Mouse (Mus musculus): ENCODE measurements around the gene Ccdc42. TPM values are rescaled to one million over a fixed set of nuclear protein-coding genes. Genes with fewer than 3 reads are reported as not detected.
A peak's percentile ranks its signal among the peaks of the same experiment; 100 is the strongest.

The Ccdc42 gene
- polyA plus RNA-seq, 1 experiment = not detected

DNA sequence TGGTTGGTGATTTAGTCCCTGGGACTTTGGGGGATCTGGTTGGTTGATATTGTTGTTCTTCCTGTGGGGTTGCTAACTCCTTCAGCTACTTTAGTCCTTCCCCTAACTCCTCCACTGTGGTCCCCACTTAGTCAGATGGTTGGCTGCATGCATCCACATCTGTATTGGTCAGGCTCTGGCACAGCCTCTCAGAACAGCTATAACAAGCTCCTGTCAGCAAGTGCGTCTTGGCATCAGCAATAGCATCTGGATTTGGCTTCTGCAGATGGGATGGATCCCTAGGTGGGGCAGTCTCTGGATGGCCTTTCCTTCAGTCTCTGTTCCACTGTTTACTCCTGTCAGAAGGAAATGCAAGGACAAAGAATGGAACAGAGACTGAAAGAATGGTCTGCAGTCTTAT is 9.7 kb upstream of the Ccdc42 start:
- peaks cover 2% of the 10 kb centered on the region; the same call in 1 of the 2 replicates for H3K27me3 ChIP-seq (ENCODE audit: control insufficient read depth, insufficient read depth, low read length, poor library complexity, severe bottlenecking)
- TF ChIP-seq POLR2A (IDR thresholded peaks at IDR 0.05; ENCODE audit: insufficient read depth, low read length) (no peak), EP300 (IDR thresholded peaks at IDR 0.05; ENCODE audit: insufficient read depth, low read depth, low read length) (no peak), CTCF (IDR thresholded peaks at IDR 0.05; ENCODE audit: low read depth, low read length) (no peak)
- H3K27ac ChIP-seq (ENCODE audit: insufficient read depth, low read length) = no peak overlapping the region
- no peak overlapping the region for H3K9ac ChIP-seq (ENCODE audit: low read depth, poor library complexity, severe bottlenecking)
- no peaks in the 10 kb centered on the region for H3K4me1 ChIP-seq (ENCODE audit: control insufficient read depth, insufficient read depth, low read length)
- H3K36me3 ChIP-seq (ENCODE audit: control insufficient read depth, insufficient read depth, low read length, poor library complexity, severe bottlenecking) = no peaks in the 10 kb centered on the region
- no peak overlapping the region for H3K4me3 ChIP-seq (ENCODE audit: low read depth, low read length)
- no peaks in the 10 kb centered on the region for H3K9me3 ChIP-seq (replicated peaks; ENCODE audit: control insufficient read depth, insufficient read depth, low read length, poor library complexity, severe bottlenecking)

DNA sequence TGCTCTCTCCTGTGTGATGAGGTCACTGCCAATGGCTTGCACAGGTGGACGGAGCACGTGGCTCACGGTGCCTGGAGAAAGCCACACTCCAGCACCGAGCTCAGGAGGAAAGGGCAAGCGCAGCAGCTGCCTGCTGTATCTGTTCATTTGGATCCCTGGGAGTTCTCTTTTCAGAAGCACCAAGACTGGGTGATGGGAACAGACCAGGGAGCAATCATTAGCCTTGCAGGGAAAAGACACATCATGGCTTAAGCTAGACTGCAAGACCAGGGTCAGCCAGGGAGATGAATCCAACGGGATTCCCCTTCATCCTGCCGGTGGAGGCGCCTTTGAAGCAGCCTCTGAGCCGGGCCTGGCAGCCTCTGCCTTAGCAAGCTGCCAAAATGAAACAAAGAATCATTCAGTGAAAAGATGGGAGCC is 7.3 kb upstream of the Ccdc42 start:
- Histone ChIP-seq H3K27ac (ENCODE audit: insufficient read depth, low read length) (no peak overlapping the region), H3K4me1 (ENCODE audit: control insufficient read depth, insufficient read depth, low read length) (no peaks in the 10 kb centered on the region), H3K27me3 (ENCODE audit: control insufficient read depth, insufficient read depth, low read length, poor library complexity, severe bottlenecking) (no peaks in the 10 kb centered on the region), H3K36me3 (ENCODE audit: control insufficient read depth, insufficient read depth, low read length, poor library complexity, severe bottlenecking) (no peaks in the 10 kb centered on the region), H3K9me3 (replicated peaks; ENCODE audit: control insufficient read depth, insufficient read depth, low read length, poor library complexity, severe bottlenecking) (no peaks in the 10 kb centered on the region), H3K9ac (ENCODE audit: low read depth, poor library complexity, severe bottlenecking) (no peak overlapping the region), H3K4me3 (ENCODE audit: low read depth, low read length) (no peak overlapping the region)
- TF ChIP-seq EP300 (IDR thresholded peaks at IDR 0.05; ENCODE audit: insufficient read depth, low read depth, low read length) (no peak), POLR2A (IDR thresholded peaks at IDR 0.05; ENCODE audit: insufficient read depth, low read length) (no peak), CTCF (IDR thresholded peaks at IDR 0.05; ENCODE audit: low read depth, low read length) (no peak)

GRCm38 (mm10) chr11:68580566-68580965 is 6.3 kb upstream of the Ccdc42 start:
- Histone ChIP-seq H3K4me1 (ENCODE audit: control insufficient read depth, insufficient read depth, low read length) (no peaks in the 10 kb centered on the region), H3K9ac (ENCODE audit: low read depth, poor library complexity, severe bottlenecking) (no peak overlapping the region), H3K36me3 (ENCODE audit: control insufficient read depth, insufficient read depth, low read length, poor library complexity, severe bottlenecking) (no peaks in the 10 kb centered on the region), H3K4me3 (ENCODE audit: low read depth, low read length) (no peak overlapping the region), H3K27ac (ENCODE audit: insufficient read depth, low read length) (no peak overlapping the region), H3K27me3 (ENCODE audit: control insufficient read depth, insufficient read depth, low read length, poor library complexity, severe bottlenecking) (no peaks in the 10 kb centered on the region), H3K9me3 (replicated peaks; ENCODE audit: control insufficient read depth, insufficient read depth, low read length, poor library complexity, severe bottlenecking) (no peaks in the 10 kb centered on the region)
- TF ChIP-seq EP300 (IDR thresholded peaks at IDR 0.05; ENCODE audit: insufficient read depth, low read depth, low read length) = no peak
- TF ChIP-seq CTCF (IDR thresholded peaks at IDR 0.05; ENCODE audit: low read depth, low read length) = no peak
- TF ChIP-seq POLR2A (IDR thresholded peaks at IDR 0.05; ENCODE audit: insufficient read depth, low read length) = no peak

GRCm38 (mm10) chr11:68583225-68583624 is 3.6 kb upstream of the Ccdc42 start:
- Histone ChIP-seq H3K27ac (ENCODE audit: insufficient read depth, low read length) (no peak overlapping the region), H3K4me1 (ENCODE audit: control insufficient read depth, insufficient read depth, low read length) (no peaks in the 10 kb centered on the region), H3K4me3 (ENCODE audit: low read depth, low read length) (no peak overlapping the region), H3K9me3 (replicated peaks; ENCODE audit: control insufficient read depth, insufficient read depth, low read length, poor library complexity, severe bottlenecking) (no peaks in the 10 kb centered on the region), H3K9ac (ENCODE audit: low read depth, poor library complexity, severe bottlenecking) (no peak overlapping the region), H3K27me3 (ENCODE audit: control insufficient read depth, insufficient read depth, low read length, poor library complexity, severe bottlenecking) (peaks cover 3% of the 10 kb centered on the region; the same call in 1 of the 2 replicates), H3K36me3 (ENCODE audit: control insufficient read depth, insufficient read depth, low read length, poor library complexity, severe bottlenecking) (no peaks in the 10 kb centered on the region)
- TF ChIP-seq CTCF (IDR thresholded peaks at IDR 0.05; ENCODE audit: low read depth, low read length) (no peak), POLR2A (IDR thresholded peaks at IDR 0.05; ENCODE audit: insufficient read depth, low read length) (no peak), EP300 (IDR thresholded peaks at IDR 0.05; ENCODE audit: insufficient read depth, low read depth, low read length) (no peak)

GRCm38 (mm10) chr11:68583906-68584480 is 2.8 kb upstream of the Ccdc42 start:
- Histone ChIP-seq H3K4me1 (ENCODE audit: control insufficient read depth, insufficient read depth, low read length) (no peaks in the 10 kb centered on the region), H3K36me3 (ENCODE audit: control insufficient read depth, insufficient read depth, low read length, poor library complexity, severe bottlenecking) (no peaks in the 10 kb centered on the region), H3K27me3 (ENCODE audit: control insufficient read depth, insufficient read depth, low read length, poor library complexity, severe bottlenecking) (peaks cover 3% of the 10 kb centered on the region; the same call in 1 of the 2 replicates), H3K4me3 (ENCODE audit: low read depth, low read length) (no peak overlapping the region), H3K27ac (ENCODE audit: insufficient read depth, low read length) (no peak overlapping the region), H3K9me3 (replicated peaks; ENCODE audit: control insufficient read depth, insufficient read depth, low read length, poor library complexity, severe bottlenecking) (no peaks in the 10 kb centered on the region), H3K9ac (ENCODE audit: low read depth, poor library complexity, severe bottlenecking) (no peak overlapping the region)
- TF ChIP-seq CTCF (IDR thresholded peaks at IDR 0.05; ENCODE audit: low read depth, low read length) (no peak), POLR2A (IDR thresholded peaks at IDR 0.05; ENCODE audit: insufficient read depth, low read length) (no peak), EP300 (IDR thresholded peaks at IDR 0.05; ENCODE audit: insufficient read depth, low read depth, low read length) (no peak)

GRCm38 (mm10) chr11:68585890-68586289 is 931 bp upstream of the Ccdc42 start:
- Histone ChIP-seq H3K36me3 (ENCODE audit: control insufficient read depth, insufficient read depth, low read length, poor library complexity, severe bottlenecking) (no peaks in the 10 kb centered on the region), H3K4me3 (ENCODE audit: low read depth, low read length) (no peak overlapping the region), H3K4me1 (ENCODE audit: control insufficient read depth, insufficient read depth, low read length) (no peaks in the 10 kb centered on the region), H3K27me3 (ENCODE audit: control insufficient read depth, insufficient read depth, low read length, poor library complexity, severe bottlenecking) (peaks cover 3% of the 10 kb centered on the region; the same call in 1 of the 2 replicates), H3K9me3 (replicated peaks; ENCODE audit: control insufficient read depth, insufficient read depth, low read length, poor library complexity, severe bottlenecking) (no peaks in the 10 kb centered on the region), H3K9ac (ENCODE audit: low read depth, poor library complexity, severe bottlenecking) (no peak overlapping the region), H3K27ac (ENCODE audit: insufficient read depth, low read length) (no peak overlapping the region)
- TF ChIP-seq EP300 (IDR thresholded peaks at IDR 0.05; ENCODE audit: insufficient read depth, low read depth, low read length) = no peak
- TF ChIP-seq CTCF (IDR thresholded peaks at IDR 0.05; ENCODE audit: low read depth, low read length) = peak; percentile 59

Measured in ES-Bruce4 (cell line).